Mouse (Mus musculus) limb, embryonic 14.5 days (tissue): ENCODE data around the gene Gm49711. TPM values are rescaled to one million over a fixed set of nuclear protein-coding genes. Genes with fewer than 3 reads are reported as not detected.
"Not testable (repeated sequence)": the region's sequence is repeated elsewhere in the genome, so short reads cannot be mapped to it uniquely, and the experiment has no call there.

Experiments used
- ATAC-seq: fragments of 200-750 bp; cut with Nextera tagmentation; 2 replicates; pipeline ENCODE4 v1.8.0; 2017; ENCODE audit warnings: low read depth, moderate number of reproducible peaks, moderate TSS enrichment; ENCODE audit not compliant: low FRiP score
- DNase-seq: peaks from one replicate; pipeline ENCODE4 v3.0.0-alpha.2; 2015; ENCODE audit warnings: low spot score
- H3K27ac ChIP-seq: fragments of 300-500 bp; sonication (generic); replicated peaks from 2 replicates; pipeline ENCODE4 v1.5.1; 2014; ENCODE audit warnings: low read depth, mild to moderate bottlenecking, low read length, moderate library complexity, mixed read lengths
- H3K27me3 ChIP-seq: fragments of 300-500 bp; sonication (generic); 2 replicates; pipeline ENCODE4 v1.6.1; 2014; ENCODE audit warnings: low read length, mixed read lengths; ENCODE audit not compliant: control insufficient read depth, insufficient read depth
- H3K36me3 ChIP-seq: fragments of 300-500 bp; sonication (generic); 2 replicates; pipeline ENCODE4 v1.6.1; 2014; ENCODE audit warnings: mild to moderate bottlenecking, low read length, moderate library complexity, mixed read lengths; ENCODE audit not compliant: control insufficient read depth, insufficient read depth
- H3K4me1 ChIP-seq: fragments of 300-500 bp; sonication (generic); 2 replicates; pipeline ENCODE4 v1.6.1; 2014; ENCODE audit warnings: antibody characterized with exemption, low read length, mixed read lengths; ENCODE audit not compliant: control insufficient read depth, insufficient read depth
- H3K4me2 ChIP-seq: fragments of 300-500 bp; sonication (generic); replicated peaks from 2 replicates; pipeline ENCODE4 v1.6.1; 2014; ENCODE audit warnings: low read depth, mild to moderate bottlenecking, low read length, moderate library complexity; ENCODE audit not compliant: severe bottlenecking
- H3K4me3 ChIP-seq: fragments of 300-500 bp; sonication (generic); replicated peaks from 2 replicates; pipeline ENCODE4 v1.5.1; 2014; ENCODE audit warnings: low read length
- H3K9ac ChIP-seq: fragments of 300-500 bp; sonication (generic); 2 replicates; pipeline ENCODE4 v1.6.1; 2014; ENCODE audit warnings: mild to moderate bottlenecking, low read depth, low read length, moderate library complexity; ENCODE audit not compliant: severe bottlenecking
- H3K9me3 ChIP-seq: fragments of 300-500 bp; sonication (generic); 2 replicates; pipeline ENCODE4 v1.6.1; 2016; ENCODE audit warnings: low read length; ENCODE audit not compliant: control insufficient read depth
- POLR2A ChIP-seq: fragments of 200-500 bp; IDR thresholded peaks from 2 replicates; pipeline ENCODE4 v1.8.0; 2012; ENCODE audit warnings: inconsistent platforms, mild to moderate bottlenecking, moderate library complexity, borderline replicate concordance; ENCODE audit not compliant: insufficient read depth, insufficient read length; ENCODE audit errors: extremely low read depth
- WGBS: fragments of 180-500 bp; shearing (Covaris S2); extraction: QIAGEN DNeasy Blood & Tissue Kit; methylation state at CpG from one replicate; pipeline ENCODE4 v1.1.7; 2014; 5-methylcytosine and 5-hydroxymethylcytosine counted together
- polyA plus RNA-seq, 2 experiments: library from polyadenylated mRNA; depleted of rRNA in 1 of 2; stranded (reverse) in 1 of 2; unstranded in 1 of 2; fragments of >200 nt; fragmentation: Nextera tagmentation in 1 of 2; extraction: Ambion mirVana in 1 of 2; gene quantifications; 2 replicates each; pipeline versions ENCODE4 v1.2.1 to v1.2.3; 2012 to 2014

The Gm49711 gene
- polyA plus RNA-seq, 2 experiments, result 0.24 TPM; not detected in 1

- Histone ChIP-seq H3K27me3 (no peaks in the 10 kb centered on the region), H3K4me3 (no peak overlapping the region), H3K4me1 (no peaks in the 10 kb centered on the region), H3K4me2 (no peak overlapping the region), H3K9me3 (no peaks in the 10 kb centered on the region), H3K36me3 (no peaks in the 10 kb centered on the region), H3K9ac (no peak overlapping the region), H3K27ac (no peak overlapping the region)
- WGBS, result 69% methylated on average over 7 of the region's 7 CpGs
- TF ChIP-seq POLR2A, result no peak
- ATAC-seq (peak; percentile 44; the same call in 1 of the 2 replicates), DNase-seq (no peak)
Observed at GRCm38 (mm10) chr16:92200615-92201014, 142.5 kb downstream of the Gm49711 start.

GRCm38 (mm10) chr16:92203599-92203998 lies 145.5 kb downstream of the Gm49711 start:
- no peak for TF ChIP-seq POLR2A
- H3K9ac ChIP-seq, result no peak overlapping the region
- no peak for DNase-seq
- H3K4me2 ChIP-seq, result no peak overlapping the region
- H3K4me3 ChIP-seq, result no peak overlapping the region
- 83% methylated on average over 8 of the region's 8 CpGs for WGBS
- no peaks in the 10 kb centered on the region for H3K36me3 ChIP-seq
- H3K9me3 ChIP-seq, result no peaks in the 10 kb centered on the region
- peaks cover 6% of the 10 kb centered on the region; the same call in 1 of the 2 replicates for H3K4me1 ChIP-seq
- no peaks in the 10 kb centered on the region for H3K27me3 ChIP-seq
- no peak for ATAC-seq
- no peak overlapping the region for H3K27ac ChIP-seq

- no peak overlapping the region for H3K27ac ChIP-seq
- WGBS, result 29% methylated on average over 5 of the region's 5 CpGs
- no peak for TF ChIP-seq POLR2A
Observed at GRCm38 (mm10) chr16:92209291-92209781, 151.2 kb downstream of the Gm49711 start.

GRCm38 (mm10) chr16:92210316-92210715 lies 152.2 kb downstream of the Gm49711 start:
- DNase-seq, ATAC-seq, H3K36me3 ChIP-seq, H3K4me2 ChIP-seq, H3K27ac ChIP-seq, H3K27me3 ChIP-seq, H3K9ac ChIP-seq, H3K9me3 ChIP-seq, H3K4me3 ChIP-seq: not testable (repeated sequence)
- peaks cover 23% of the 10 kb centered on the region for H3K4me1 ChIP-seq
- 88% methylated on average over 5 of the region's 5 CpGs for WGBS

More at GRCm38 (mm10) chr16:92209291-92209781, 151.2 kb downstream of the Gm49711 start:
- H3K9ac ChIP-seq, result no peak overlapping the region
- no peak overlapping the region for H3K4me2 ChIP-seq
- peaks cover 16% of the 10 kb centered on the region; the same call in 1 of the 2 replicates for H3K4me1 ChIP-seq
- no peaks in the 10 kb centered on the region for H3K27me3 ChIP-seq
- H3K9me3 ChIP-seq, result no peaks in the 10 kb centered on the region
- no peak overlapping the region for H3K4me3 ChIP-seq
- ATAC-seq, result peak; percentile 82
- DNase-seq, result peak; percentile 85
- H3K36me3 ChIP-seq, result no peaks in the 10 kb centered on the region

DNA sequence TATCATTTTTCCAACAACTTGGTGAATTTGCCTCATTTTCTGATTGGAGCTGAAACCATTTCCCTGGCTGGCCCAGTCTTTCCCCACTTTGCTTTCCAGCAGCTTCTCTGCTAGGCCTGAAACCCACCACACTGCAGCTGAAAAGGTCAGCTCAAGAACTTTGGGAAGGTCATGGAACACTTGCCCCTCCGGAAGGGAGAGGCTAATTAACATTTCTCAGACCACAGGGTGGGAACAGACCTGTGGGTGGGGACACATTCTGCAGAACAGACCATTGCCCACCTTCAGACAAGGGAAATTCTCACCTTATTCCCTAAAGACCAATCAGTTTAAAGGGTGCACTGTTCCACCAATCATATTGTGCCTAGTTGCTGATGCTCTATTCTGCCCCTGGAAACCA lies 155.8 kb downstream of the Gm49711 start:
- not testable (repeated sequence) for H3K4me2 ChIP-seq, H3K27me3 ChIP-seq, H3K4me3 ChIP-seq, H3K9ac ChIP-seq, H3K9me3 ChIP-seq, H3K36me3 ChIP-seq, DNase-seq, H3K27ac ChIP-seq, ATAC-seq
- WGBS, result 64% methylated on average over 1 of the region's 1 CpGs
- peaks cover 16% of the 10 kb centered on the region for H3K4me1 ChIP-seq
